Mouse (Mus musculus): ENCODE results near the gene Pnisr.

Pnisr gene

GRCm38 (mm10) chr4:21847481-21848286 lies at the start of gene Pnisr:
TSS of gene Pnisr (plus strand) at chr4:21847583.
- DNase-seq (ENCODE audit: low spot score in 2 of 2), result peak; percentile 80 to 88

GRCm38 (mm10) chr4:21801013-21801412 lies 46.4 kb upstream of the Pnisr start:
- DNase-seq (ENCODE audit: low spot score in 2 of 2), result no peak

GRCm38 (mm10) chr4:21801620-21802019 lies 45.8 kb upstream of the Pnisr start:
- DNase-seq (ENCODE audit: low spot score in 2 of 2), result no peak

- DNase-seq (ENCODE audit: low spot score in 2 of 2), result no peak
Observed at GRCm38 (mm10) chr4:21807204-21807603, 40.2 kb upstream of the Pnisr start.

- DNase-seq (ENCODE audit: low spot score in 2 of 2), result no peak
Observed at GRCm38 (mm10) chr4:21810608-21811007, 36.8 kb upstream of the Pnisr start.

GRCm38 (mm10) chr4:21812635-21813034 lies 34.7 kb upstream of the Pnisr start:
- no peak for DNase-seq (ENCODE audit: low spot score in 2 of 2)

GRCm38 (mm10) chr4:21814029-21814428 lies 33.4 kb upstream of the Pnisr start:
- DNase-seq (ENCODE audit: low spot score in 2 of 2), result peak in 1 of 2 experiments; percentile 13

GRCm38 (mm10) chr4:21826616-21827015 lies 20.8 kb upstream of the Pnisr start:
- no peak for DNase-seq (ENCODE audit: low spot score in 2 of 2)

GRCm38 (mm10) chr4:21832844-21833243 lies 14.5 kb upstream of the Pnisr start:
- DNase-seq (ENCODE audit: low spot score in 2 of 2), result no peak

- peak; percentile 80 to 82 for DNase-seq (ENCODE audit: low spot score in 2 of 2)
Observed at GRCm38 (mm10) chr4:21848287-21848630, 876 bp downstream of the Pnisr start.

GRCm38 (mm10) chr4:21857481-21857880 lies 10.1 kb downstream of the Pnisr start:
- no peak for DNase-seq (ENCODE audit: low spot score in 2 of 2)

- no peak for DNase-seq (ENCODE audit: low spot score in 2 of 2)
Observed at GRCm38 (mm10) chr4:21865226-21865625, 17.8 kb downstream of the Pnisr start.

GRCm38 (mm10) chr4:21878776-21879175 lies 31.4 kb downstream of the Pnisr start:
- DNase-seq (ENCODE audit: low spot score in 2 of 2), result no peak

- peak; percentile 56 to 63 for DNase-seq (ENCODE audit: low spot score in 2 of 2)
Observed at GRCm38 (mm10) chr4:21879565-21880220, 32.3 kb downstream of the Pnisr start, which contains the start of gene Coq3. TSS of gene Coq3 (plus strand) at chr4:21879673.

- DNase-seq (ENCODE audit: low spot score in 2 of 2), result no peak
Observed at GRCm38 (mm10) chr4:21882806-21883205, 35.4 kb downstream of the Pnisr start.

- no peak for DNase-seq (ENCODE audit: low spot score in 2 of 2)
Observed at GRCm38 (mm10) chr4:21885831-21886230, 38.4 kb downstream of the Pnisr start.
